Mouse (Mus musculus): ENCODE measurements around the gene Miox. TPM values are rescaled to one million over a fixed set of nuclear protein-coding genes. Genes with fewer than 3 reads are reported as not detected.

Miox gene
- polyA plus RNA-seq, 1 experiment from 2014 or later: not detected

DNA sequence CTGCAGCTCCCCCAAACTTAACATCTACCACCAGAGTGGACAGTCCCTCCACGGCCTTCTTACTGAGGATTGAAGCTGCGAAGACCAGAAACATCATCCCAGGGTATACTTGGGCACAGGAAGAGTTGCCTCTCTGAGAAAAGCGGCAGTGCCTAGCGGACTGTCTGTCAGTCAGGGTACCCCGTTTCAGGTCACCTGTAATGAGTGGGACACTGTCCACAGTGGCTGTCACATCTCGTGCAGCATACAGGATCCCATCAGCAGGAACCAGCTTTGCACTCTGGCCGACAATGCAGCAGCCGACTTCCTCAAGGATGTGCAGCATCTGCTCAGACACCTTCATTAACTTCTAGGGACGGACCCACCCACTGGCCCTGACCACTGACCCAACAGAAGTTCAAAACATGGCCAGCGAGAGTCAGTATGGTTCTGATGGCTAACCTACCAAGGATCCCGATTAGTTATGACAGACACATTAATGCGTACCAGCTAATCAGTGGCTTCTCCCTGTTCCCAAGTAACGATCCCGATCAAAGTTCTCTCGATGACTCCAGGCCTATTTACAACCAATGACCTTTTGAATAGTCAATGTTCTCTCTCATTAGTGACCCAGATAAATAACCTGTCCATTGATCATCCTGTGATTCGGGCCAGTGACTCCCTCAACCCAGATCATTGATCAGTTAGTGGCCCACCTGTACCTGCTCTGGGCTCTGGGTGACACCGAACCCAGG is 40.8 kb downstream of the Miox start:
- H3K4me3 ChIP-seq (ENCODE audit: low read depth, low read length): no peak overlapping the region
- H3K9ac ChIP-seq (ENCODE audit: low read depth, low read length): no peak overlapping the region

DNA sequence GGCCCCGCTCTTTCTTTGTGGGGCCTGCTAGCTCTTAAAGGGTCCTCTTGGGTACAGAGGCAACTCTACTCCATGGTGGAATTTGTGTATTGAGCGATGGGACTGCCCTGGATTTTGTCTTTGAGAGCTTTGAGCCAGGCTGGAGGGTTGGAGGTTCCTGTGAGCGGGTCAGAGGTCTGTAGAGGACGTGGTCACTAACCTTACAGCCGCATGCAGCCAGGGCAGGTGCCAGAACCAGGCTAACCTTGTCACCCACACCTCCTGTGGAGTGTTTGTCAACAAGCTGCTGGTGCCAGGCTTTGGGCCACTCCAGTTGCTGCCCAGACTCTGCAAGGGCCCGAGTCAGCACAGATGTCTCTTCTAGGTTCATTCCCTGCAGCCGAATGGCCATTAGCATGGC is 41.8 kb downstream of the Miox start:
- peaks cover 13% of the 10 kb centered on the region for H3K36me3 ChIP-seq (ENCODE audit: control insufficient read depth, insufficient read depth)

More for the DNA sequence above, 40.8 kb downstream of the Miox start:
- H3K4me1 ChIP-seq (replicated peaks; ENCODE audit: control insufficient read depth, insufficient read depth, low read length): peaks cover 9% of the 10 kb centered on the region
- H3K4me2 ChIP-seq (replicated peaks; ENCODE audit: low read depth): peak overlapping the region; percentile 89
- H3K27me3 ChIP-seq (replicated peaks; ENCODE audit: control insufficient read depth, insufficient read depth, low read length): peaks cover 39% of the 10 kb centered on the region
- H3K36me3 ChIP-seq (ENCODE audit: control insufficient read depth, insufficient read depth): peaks cover 23% of the 10 kb centered on the region
- 0 out of 2 replicates have a peak, but pooled peaks have one; percentile 1 for ATAC-seq
- H3K9me3 ChIP-seq (ENCODE audit: control insufficient read depth): no peaks in the 10 kb centered on the region
- TF ChIP-seq CTCF (IDR thresholded peaks at IDR 0.05; ENCODE audit: low read depth): no peak
- WGBS: 81% methylated on average over 17 of the region's 17 CpGs
- no peak overlapping the region for H3K27ac ChIP-seq (ENCODE audit: low read depth, low read length)

DNA sequence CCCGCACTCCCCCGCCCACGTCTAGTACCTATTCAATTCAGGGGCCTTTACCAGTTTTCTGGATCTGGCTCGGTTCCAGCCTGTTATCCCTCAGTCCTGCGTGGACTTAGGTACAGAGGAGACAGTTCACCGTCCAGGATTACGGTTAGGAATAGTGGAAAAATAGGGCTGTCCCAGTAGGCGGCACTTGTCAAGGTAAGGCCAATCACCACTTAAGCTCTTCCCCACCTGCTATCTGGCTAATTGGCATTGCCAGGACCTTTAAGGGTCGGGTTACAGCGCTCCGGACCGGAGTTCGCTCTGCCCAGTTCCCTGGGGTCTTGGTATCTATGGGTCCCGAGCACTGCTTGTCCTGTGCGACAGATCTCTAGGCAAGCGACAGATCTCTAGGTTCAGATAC is 42.8 kb downstream of the Miox start, which contains the start of gene Tymp:
Gene Tymp (minus strand): TSS at position 83 of the 400 bp plus-strand sequence.
- H3K9ac ChIP-seq (ENCODE audit: low read depth, low read length): no peak within 1 kb of the TSS
- no peaks in the 10 kb centered on the region for H3K9me3 ChIP-seq (ENCODE audit: control insufficient read depth)
- ATAC-seq: no peak
- peak within 1 kb of the TSS; percentile 13 for H3K4me3 ChIP-seq (ENCODE audit: low read depth, low read length)
- WGBS: 30% methylated on average over 16 of the region's 16 CpGs
- peaks cover 39% of the 10 kb centered on the region for H3K27me3 ChIP-seq (replicated peaks; ENCODE audit: control insufficient read depth, insufficient read depth, low read length)
- H3K4me1 ChIP-seq (replicated peaks; ENCODE audit: control insufficient read depth, insufficient read depth, low read length): peaks cover 9% of the 10 kb centered on the region
- H3K36me3 ChIP-seq (ENCODE audit: control insufficient read depth, insufficient read depth): peaks cover 4% of the 10 kb centered on the region; the same call in 1 of the 2 replicates
- TF ChIP-seq CTCF (IDR thresholded peaks at IDR 0.05; ENCODE audit: low read depth): no peak
- H3K27ac ChIP-seq (ENCODE audit: low read depth, low read length): no peak within 1 kb of the TSS
- H3K4me2 ChIP-seq (replicated peaks; ENCODE audit: low read depth): peak within 1 kb of the TSS; percentile 48

More for the DNA sequence above, 41.8 kb downstream of the Miox start:
- Histone ChIP-seq H3K9ac (ENCODE audit: low read depth, low read length) (no peak overlapping the region), H3K27ac (ENCODE audit: low read depth, low read length) (no peak overlapping the region), H3K9me3 (ENCODE audit: control insufficient read depth) (no peaks in the 10 kb centered on the region), H3K4me1 (replicated peaks; ENCODE audit: control insufficient read depth, insufficient read depth, low read length) (peaks cover 9% of the 10 kb centered on the region), H3K27me3 (replicated peaks; ENCODE audit: control insufficient read depth, insufficient read depth, low read length) (peaks cover 39% of the 10 kb centered on the region), H3K4me3 (ENCODE audit: low read depth, low read length) (no peak overlapping the region), H3K4me2 (replicated peaks; ENCODE audit: low read depth) (no peak overlapping the region)
- ATAC-seq: no peak
- TF ChIP-seq CTCF (IDR thresholded peaks at IDR 0.05; ENCODE audit: low read depth): no peak
- 88% methylated on average over 7 of the region's 7 CpGs for WGBS

DNA sequence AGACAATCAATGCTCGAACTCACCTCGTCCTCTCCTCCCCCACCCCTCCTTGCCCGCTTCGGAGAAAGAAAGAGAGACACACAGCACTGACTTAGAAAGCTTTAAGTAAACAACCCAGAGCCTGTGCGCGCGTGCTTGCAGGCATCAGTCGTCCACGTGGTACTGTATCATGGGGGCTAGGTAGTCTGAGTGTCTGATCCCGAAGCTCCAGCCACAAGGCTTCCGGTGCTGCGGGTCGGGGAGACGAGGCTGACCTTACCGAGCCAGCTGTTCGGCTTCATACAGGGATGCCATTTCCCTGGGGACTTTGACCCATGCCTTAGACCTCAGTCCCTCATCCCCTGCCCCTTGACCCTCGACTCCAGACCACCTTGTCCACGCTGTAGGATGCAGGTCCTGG is 43.2 kb downstream of the Miox start:
- no peak for TF ChIP-seq CTCF (IDR thresholded peaks at IDR 0.05; ENCODE audit: low read depth)
- Histone ChIP-seq H3K4me2 (replicated peaks; ENCODE audit: low read depth) (peak overlapping the region; percentile 48), H3K27me3 (replicated peaks; ENCODE audit: control insufficient read depth, insufficient read depth, low read length) (peaks cover 39% of the 10 kb centered on the region), H3K36me3 (ENCODE audit: control insufficient read depth, insufficient read depth) (no peaks in the 10 kb centered on the region), H3K4me1 (replicated peaks; ENCODE audit: control insufficient read depth, insufficient read depth, low read length) (peaks cover 9% of the 10 kb centered on the region), H3K27ac (ENCODE audit: low read depth, low read length) (no peak overlapping the region), H3K4me3 (ENCODE audit: low read depth, low read length) (peak overlapping the region; percentile 13), H3K9ac (ENCODE audit: low read depth, low read length) (no peak overlapping the region), H3K9me3 (ENCODE audit: control insufficient read depth) (no peaks in the 10 kb centered on the region)
- ATAC-seq: no peak
- WGBS: 6% methylated on average over 18 of the region's 18 CpGs

DNA sequence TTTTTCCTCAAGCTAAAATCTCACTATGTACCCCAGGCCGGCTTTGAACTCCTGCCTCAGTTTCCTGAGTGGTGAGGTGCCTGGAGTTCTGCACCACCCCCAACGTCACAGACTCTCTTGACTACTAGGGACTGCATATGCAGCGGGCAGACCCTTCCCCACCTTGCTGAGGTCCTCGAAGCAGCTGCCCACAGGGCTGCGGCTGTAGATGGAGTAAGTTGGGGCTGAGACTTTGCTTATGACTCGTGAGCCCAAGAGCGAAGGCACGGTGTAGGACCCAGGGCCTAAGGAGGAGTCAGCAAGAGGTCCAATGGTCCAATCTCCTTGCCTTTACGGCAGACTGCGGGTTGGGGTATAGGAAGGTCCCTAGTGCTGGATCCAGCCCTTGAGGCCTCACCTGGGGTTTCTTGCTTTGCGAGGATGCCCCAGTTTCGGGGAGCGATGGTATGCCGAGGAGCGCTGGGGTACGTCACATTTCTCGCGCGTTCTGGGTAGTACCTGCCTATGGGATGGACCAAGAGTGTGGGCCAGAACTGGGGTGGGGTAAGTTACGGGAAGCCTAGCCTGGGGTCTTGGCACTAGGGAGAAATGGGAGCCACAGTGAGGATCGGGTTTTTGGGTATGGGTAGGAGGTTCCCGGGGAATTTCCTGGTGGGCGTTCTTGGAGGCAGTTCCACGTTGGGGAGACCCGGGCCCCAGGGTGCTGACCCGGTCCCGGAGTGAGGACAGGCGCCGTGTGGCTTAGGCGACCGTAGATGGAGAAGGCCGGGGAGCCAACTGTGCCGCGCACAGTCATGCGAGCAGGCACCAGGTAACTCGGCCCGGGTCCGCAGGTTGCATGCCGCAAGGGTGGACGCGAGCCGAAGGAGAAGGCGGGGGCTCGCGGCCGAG is 44.0 kb downstream of the Miox start:
- no peak for TF ChIP-seq CTCF (IDR thresholded peaks at IDR 0.05; ENCODE audit: low read depth)
- H3K27me3 ChIP-seq (replicated peaks; ENCODE audit: control insufficient read depth, insufficient read depth, low read length): peaks cover 39% of the 10 kb centered on the region
- H3K4me2 ChIP-seq (replicated peaks; ENCODE audit: low read depth): peak overlapping the region; percentile 74
- no peaks in the 10 kb centered on the region for H3K9me3 ChIP-seq (ENCODE audit: control insufficient read depth)
- H3K4me3 ChIP-seq (ENCODE audit: low read depth, low read length): peak overlapping the region; percentile 42
- no peak for ATAC-seq
- peaks cover 9% of the 10 kb centered on the region for H3K4me1 ChIP-seq (replicated peaks; ENCODE audit: control insufficient read depth, insufficient read depth, low read length)
- H3K27ac ChIP-seq (ENCODE audit: low read depth, low read length): no peak overlapping the region
- 19% methylated on average over 46 of the region's 46 CpGs for WGBS
- no peak overlapping the region for H3K9ac ChIP-seq (ENCODE audit: low read depth, low read length)
- no peaks in the 10 kb centered on the region for H3K36me3 ChIP-seq (ENCODE audit: control insufficient read depth, insufficient read depth)

DNA sequence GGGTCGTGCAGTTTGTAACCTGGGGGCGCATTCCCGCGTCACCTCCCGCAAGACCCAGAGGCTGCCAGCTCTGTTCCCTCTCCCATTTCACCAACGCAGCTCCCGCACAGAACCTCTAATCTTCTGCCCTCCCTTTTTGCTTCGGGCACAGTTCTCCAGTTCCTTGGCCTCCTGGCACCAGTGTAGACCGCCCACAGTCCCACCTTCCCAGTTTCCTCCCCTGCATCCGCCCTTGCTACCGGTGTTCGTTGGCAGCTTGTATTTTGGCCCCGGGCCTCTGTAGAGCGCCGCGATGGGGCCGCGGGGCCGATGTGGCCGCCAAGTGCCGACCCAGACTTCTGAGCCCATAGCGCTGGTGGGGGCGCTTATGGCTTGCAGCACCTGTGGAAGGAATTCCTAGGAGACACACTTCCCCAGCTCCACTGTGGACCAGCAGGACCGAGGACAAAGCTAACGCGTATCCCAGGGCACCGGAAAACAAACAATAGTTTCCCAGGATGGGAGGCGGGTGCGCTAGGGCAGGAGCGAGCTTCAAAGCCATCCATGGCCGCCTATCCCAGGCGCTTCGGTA is 44.7 kb downstream of the Miox start, which contains the start of gene Odf3b:
Gene Odf3b (minus strand): TSS at position 452 of the 571 bp plus-strand sequence.
- Histone ChIP-seq H3K4me1 (replicated peaks; ENCODE audit: control insufficient read depth, insufficient read depth, low read length) (peaks cover 9% of the 10 kb centered on the region), H3K9me3 (ENCODE audit: control insufficient read depth) (no peaks in the 10 kb centered on the region), H3K4me3 (ENCODE audit: low read depth, low read length) (peak within 1 kb of the TSS; percentile 42), H3K36me3 (ENCODE audit: control insufficient read depth, insufficient read depth) (no peaks in the 10 kb centered on the region), H3K9ac (ENCODE audit: low read depth, low read length) (no peak within 1 kb of the TSS), H3K27ac (ENCODE audit: low read depth, low read length) (no peak within 1 kb of the TSS), H3K27me3 (replicated peaks; ENCODE audit: control insufficient read depth, insufficient read depth, low read length) (peaks cover 39% of the 10 kb centered on the region), H3K4me2 (replicated peaks; ENCODE audit: low read depth) (peak within 1 kb of the TSS; percentile 74)
- no peak for TF ChIP-seq CTCF (IDR thresholded peaks at IDR 0.05; ENCODE audit: low read depth)
- no peak for ATAC-seq
- 1% methylated on average over 33 of the region's 33 CpGs for WGBS
